Mouse (Mus musculus): ENCODE data around the gene Gga3. TPM values are rescaled to one million over a fixed set of nuclear protein-coding genes. Genes with fewer than 3 reads are reported as not detected.

Gga3 gene
- polyA plus RNA-seq, 1 experiment from 2014 or later, result 10.8 TPM

- no peak overlapping the region for H3K4me2 ChIP-seq (ENCODE audit: low read length)
- WGBS, result 87% methylated on average over 15 of the region's 15 CpGs
- no peaks in the 10 kb centered on the region for H3K9me3 ChIP-seq (replicated peaks; ENCODE audit: low read length)
- no peak for ATAC-seq (replicated peaks; ENCODE audit: low FRiP score, low read depth)
- no peak overlapping the region for H3K4me3 ChIP-seq (replicated peaks; ENCODE audit: low read depth, low read length)
- TF ChIP-seq CTCF (IDR thresholded peaks at IDR 0.05; ENCODE audit: low read depth), result no peak
- DNase-seq (ENCODE audit: low spot score), result no peak
- H3K27ac ChIP-seq, result no peak overlapping the region
- peaks cover 14% of the 10 kb centered on the region for H3K4me1 ChIP-seq (replicated peaks; ENCODE audit: insufficient read depth, low read length)
- H3K36me3 ChIP-seq (ENCODE audit: insufficient read depth, low read length), result peaks cover 10% of the 10 kb centered on the region
- no peak overlapping the region for H3K9ac ChIP-seq (ENCODE audit: low read depth, low read length)
- H3K27me3 ChIP-seq (ENCODE audit: insufficient read depth, low read length), result no peaks in the 10 kb centered on the region
These were observed 3.1 kb downstream of the Gga3 start for GRCm38 (mm10) chr11:115600743-115601142.

- no peak overlapping the region for H3K9ac ChIP-seq (ENCODE audit: low read depth, low read length)
- DNase-seq (ENCODE audit: low spot score), result no peak
- no peak for ATAC-seq (replicated peaks; ENCODE audit: low FRiP score, low read depth)
- TF ChIP-seq CTCF (IDR thresholded peaks at IDR 0.05; ENCODE audit: low read depth), result no peak
- peaks cover 6% of the 10 kb centered on the region for H3K36me3 ChIP-seq (ENCODE audit: insufficient read depth, low read length)
- H3K27me3 ChIP-seq (ENCODE audit: insufficient read depth, low read length), result no peaks in the 10 kb centered on the region
- no peak overlapping the region for H3K27ac ChIP-seq
- 97% methylated on average over 7 of the region's 7 CpGs for WGBS
- H3K4me1 ChIP-seq (replicated peaks; ENCODE audit: insufficient read depth, low read length), result peaks cover 8% of the 10 kb centered on the region
- H3K4me2 ChIP-seq (ENCODE audit: low read length), result no peak overlapping the region
- no peak overlapping the region for H3K4me3 ChIP-seq (replicated peaks; ENCODE audit: low read depth, low read length)
- no peaks in the 10 kb centered on the region for H3K9me3 ChIP-seq (replicated peaks; ENCODE audit: low read length)
These were observed 4.1 kb downstream of the Gga3 start for GRCm38 (mm10) chr11:115599722-115600121.

DNA sequence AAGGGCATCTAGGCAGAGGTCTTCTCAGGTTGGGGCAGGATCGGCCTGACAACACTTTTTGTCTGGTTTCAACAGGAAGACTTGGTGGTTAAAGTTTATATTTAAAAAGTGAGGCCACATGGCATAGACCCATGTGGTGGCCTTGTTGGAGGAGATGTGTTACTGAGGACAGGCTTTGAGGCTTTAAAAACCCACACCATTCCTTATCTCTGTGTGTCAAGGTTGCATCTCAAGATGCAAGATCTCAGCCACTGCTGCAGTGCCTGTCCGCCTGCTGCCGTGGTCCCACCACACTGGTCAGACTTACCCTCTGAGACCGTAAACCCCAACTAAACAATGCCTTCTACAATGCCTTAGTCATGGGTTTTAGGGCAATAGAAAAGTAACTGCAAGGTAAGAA lies 5.5 kb downstream of the Gga3 start:
- peaks cover 7% of the 10 kb centered on the region for H3K4me1 ChIP-seq (replicated peaks; ENCODE audit: insufficient read depth, low read length)

DNA sequence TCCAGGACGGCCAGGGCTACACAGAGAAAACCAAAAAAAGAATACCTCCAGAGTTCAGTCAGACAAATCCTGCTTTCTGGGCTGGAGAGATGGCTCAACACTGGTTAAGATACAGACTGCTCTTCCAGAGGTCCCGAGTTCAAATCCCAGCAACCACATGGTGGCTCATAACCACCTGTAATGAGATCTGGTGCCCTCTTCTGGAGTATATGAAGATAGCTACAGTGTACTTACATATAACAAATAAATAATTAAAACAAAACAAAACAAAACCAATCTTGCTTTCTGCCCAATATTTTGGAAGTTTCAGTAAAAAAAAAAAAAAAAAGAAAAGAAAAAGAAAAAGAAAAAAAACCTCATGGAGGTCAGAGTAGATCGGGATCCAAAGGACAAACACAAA lies 8.6 kb downstream of the Gga3 start:
- DNase-seq (ENCODE audit: low spot score), result no peak
- WGBS, result 94% methylated on average over 3 of the region's 3 CpGs
- no peaks in the 10 kb centered on the region for H3K27me3 ChIP-seq (ENCODE audit: insufficient read depth, low read length)
- no peaks in the 10 kb centered on the region for H3K9me3 ChIP-seq (replicated peaks; ENCODE audit: low read length)
- H3K36me3 ChIP-seq (ENCODE audit: insufficient read depth, low read length), result peaks cover 45% of the 10 kb centered on the region
- H3K9ac ChIP-seq (ENCODE audit: low read depth, low read length), result no peak overlapping the region
- no peaks in the 10 kb centered on the region for H3K4me1 ChIP-seq (replicated peaks; ENCODE audit: insufficient read depth, low read length)
- H3K27ac ChIP-seq, result no peak overlapping the region
- peak; percentile 31; the same call in 1 of the 2 replicates for TF ChIP-seq CTCF (IDR thresholded peaks at IDR 0.05; ENCODE audit: low read depth)
- H3K4me2 ChIP-seq (ENCODE audit: low read length), result no peak overlapping the region
- no peak overlapping the region for H3K4me3 ChIP-seq (replicated peaks; ENCODE audit: low read depth, low read length)
- no peak for ATAC-seq (replicated peaks; ENCODE audit: low FRiP score, low read depth)

More for the DNA sequence above, 5.5 kb downstream of the Gga3 start:
- Histone ChIP-seq H3K36me3 (ENCODE audit: insufficient read depth, low read length) (peaks cover 19% of the 10 kb centered on the region), H3K27me3 (ENCODE audit: insufficient read depth, low read length) (no peaks in the 10 kb centered on the region), H3K4me2 (ENCODE audit: low read length) (no peak overlapping the region), H3K9ac (ENCODE audit: low read depth, low read length) (no peak overlapping the region), H3K27ac (no peak overlapping the region), H3K4me3 (replicated peaks; ENCODE audit: low read depth, low read length) (no peak overlapping the region), H3K9me3 (replicated peaks; ENCODE audit: low read length) (no peaks in the 10 kb centered on the region)
- TF ChIP-seq CTCF (IDR thresholded peaks at IDR 0.05; ENCODE audit: low read depth), result no peak
- ATAC-seq (replicated peaks; ENCODE audit: low FRiP score, low read depth) (no peak), DNase-seq (ENCODE audit: low spot score) (no peak)
- WGBS, result 93% methylated on average over 4 of the region's 4 CpGs

- Histone ChIP-seq H3K4me2 (ENCODE audit: low read length) (no peak overlapping the region), H3K9me3 (replicated peaks; ENCODE audit: low read length) (no peaks in the 10 kb centered on the region), H3K4me3 (replicated peaks; ENCODE audit: low read depth, low read length) (no peak overlapping the region), H3K27ac (no peak overlapping the region), H3K9ac (ENCODE audit: low read depth, low read length) (no peak overlapping the region), H3K4me1 (replicated peaks; ENCODE audit: insufficient read depth, low read length) (no peaks in the 10 kb centered on the region), H3K36me3 (ENCODE audit: insufficient read depth, low read length) (peaks cover 78% of the 10 kb centered on the region), H3K27me3 (ENCODE audit: insufficient read depth, low read length) (no peaks in the 10 kb centered on the region)
- DNase-seq (ENCODE audit: low spot score) (no peak), ATAC-seq (replicated peaks; ENCODE audit: low FRiP score, low read depth) (no peak)
- WGBS, result 86% methylated on average over 2 of the region's 2 CpGs
- no peak for TF ChIP-seq CTCF (IDR thresholded peaks at IDR 0.05; ENCODE audit: low read depth)
These were observed 13.2 kb downstream of the Gga3 start for GRCm38 (mm10) chr11:115590526-115591075.

- peak; percentile 41; the same call in 1 of the 2 replicates for ATAC-seq (replicated peaks; ENCODE audit: low FRiP score, low read depth)
These were observed 15.9 kb downstream of the Gga3 start for GRCm38 (mm10) chr11:115587984-115588383.

DNA sequence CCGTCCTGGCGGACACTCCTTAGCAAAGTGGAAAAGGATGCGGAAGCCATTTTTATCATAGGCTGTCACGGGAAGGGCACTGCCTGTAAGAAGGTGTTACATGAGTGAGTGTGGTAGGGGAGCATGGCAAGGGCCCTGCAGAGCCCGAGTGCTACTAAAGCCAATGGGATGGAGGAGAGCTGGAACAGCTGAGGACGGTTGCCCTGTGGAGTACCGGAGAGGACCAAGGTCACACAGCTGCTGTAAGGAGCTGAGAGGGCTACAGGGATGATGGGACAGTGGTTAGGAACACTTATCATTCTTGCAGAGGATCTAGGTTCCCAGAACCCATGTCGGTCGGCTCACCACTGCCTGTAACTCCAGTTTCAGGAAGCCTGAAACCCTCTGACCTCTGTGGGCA lies 17.4 kb downstream of the Gga3 start:
- Histone ChIP-seq H3K4me3 (replicated peaks; ENCODE audit: low read depth, low read length) (no peak overlapping the region), H3K36me3 (ENCODE audit: insufficient read depth, low read length) (peaks cover 83% of the 10 kb centered on the region), H3K4me2 (ENCODE audit: low read length) (no peak overlapping the region), H3K27me3 (ENCODE audit: insufficient read depth, low read length) (no peaks in the 10 kb centered on the region), H3K9me3 (replicated peaks; ENCODE audit: low read length) (no peaks in the 10 kb centered on the region), H3K27ac (no peak overlapping the region), H3K9ac (ENCODE audit: low read depth, low read length) (no peak overlapping the region), H3K4me1 (replicated peaks; ENCODE audit: insufficient read depth, low read length) (no peaks in the 10 kb centered on the region)
- no peak for TF ChIP-seq CTCF (IDR thresholded peaks at IDR 0.05; ENCODE audit: low read depth)
- no peak for DNase-seq (ENCODE audit: low spot score)
- WGBS, result 87% methylated on average over 9 of the region's 9 CpGs
- ATAC-seq (replicated peaks; ENCODE audit: low FRiP score, low read depth), result no peak

More at GRCm38 (mm10) chr11:115587984-115588383, 15.9 kb downstream of the Gga3 start:
- Histone ChIP-seq H3K27ac (no peak overlapping the region), H3K9me3 (replicated peaks; ENCODE audit: low read length) (no peaks in the 10 kb centered on the region), H3K4me2 (ENCODE audit: low read length) (no peak overlapping the region), H3K36me3 (ENCODE audit: insufficient read depth, low read length) (peaks cover 85% of the 10 kb centered on the region), H3K4me3 (replicated peaks; ENCODE audit: low read depth, low read length) (no peak overlapping the region), H3K9ac (ENCODE audit: low read depth, low read length) (no peak overlapping the region), H3K4me1 (replicated peaks; ENCODE audit: insufficient read depth, low read length) (no peaks in the 10 kb centered on the region), H3K27me3 (ENCODE audit: insufficient read depth, low read length) (no peaks in the 10 kb centered on the region)
- no peak for TF ChIP-seq CTCF (IDR thresholded peaks at IDR 0.05; ENCODE audit: low read depth)
- WGBS, result 68% methylated on average over 9 of the region's 9 CpGs
- DNase-seq (ENCODE audit: low spot score), result no peak

Measured in kidney, postnatal 0 days (tissue).